Mouse (Mus musculus) bone marrow macrophage, adult 2 months (primary cell): ENCODE data around the gene Smim1.

ENCODE experiments used
- CTCF ChIP-seq: IDR thresholded peaks from 2 replicates; pipeline ENCODE4 v1.5.1; 2012; ENCODE audit warnings: low read depth, mild to moderate bottlenecking, low read length, moderate library complexity
- POLR2A ChIP-seq: IDR thresholded peaks from 2 replicates; pipeline ENCODE4 v1.6.1; 2012; ENCODE audit warnings: mild to moderate bottlenecking, low read depth, low read length, borderline replicate concordance

- TF ChIP-seq CTCF (no peak), POLR2A (no peak)
Observed at GRCm38 (mm10) chr4:154010907-154011645, 15.0 kb downstream of the Smim1 start.
